In the genomic region with DNA sequence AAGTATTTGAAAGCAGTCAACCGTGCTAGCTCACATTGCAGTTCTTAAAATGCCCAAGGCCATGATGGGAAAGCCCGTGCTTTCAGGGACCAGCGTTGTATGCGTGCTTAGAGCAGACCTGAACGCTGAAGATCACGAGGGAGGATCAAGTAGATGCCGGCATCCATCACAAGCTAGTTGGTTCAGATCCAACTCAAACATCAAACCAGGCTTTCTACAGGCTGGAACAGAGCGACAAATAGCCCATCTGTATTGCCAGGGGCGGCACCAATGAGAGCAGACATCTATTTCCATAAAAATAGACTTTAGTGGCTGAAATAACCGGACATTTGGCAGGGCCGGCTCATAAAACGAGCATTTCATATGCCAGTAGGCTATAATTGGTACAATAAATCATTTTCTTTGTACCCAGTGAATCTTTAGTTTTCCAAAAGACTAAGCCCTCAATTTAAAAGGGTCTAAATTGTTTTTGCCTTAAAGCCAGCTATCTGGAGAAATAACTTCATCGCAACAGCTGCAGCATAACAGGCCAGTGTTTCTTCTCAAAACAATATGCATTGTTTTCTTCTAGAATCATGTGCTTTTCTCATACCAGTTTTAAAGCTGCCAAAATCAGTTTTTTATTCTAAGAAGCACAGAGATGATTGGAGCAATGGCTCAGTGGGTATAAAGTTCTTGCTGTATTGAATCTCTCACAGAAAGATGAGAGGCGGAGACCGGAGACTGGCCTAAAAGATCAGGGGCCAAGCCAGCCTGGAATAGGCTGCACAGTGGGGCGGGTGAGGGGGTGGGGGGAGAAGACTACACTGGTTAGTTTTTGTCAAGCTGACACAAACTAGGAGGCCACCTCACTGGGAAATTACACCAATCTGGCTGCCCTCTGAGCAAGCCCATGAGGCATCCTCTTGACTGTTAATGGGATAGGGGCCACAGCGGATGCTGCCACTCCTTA, we compare ENCODE assay signal across 7 mouse cellular contexts. TPM values are rescaled to one million over a fixed set of nuclear protein-coding genes. Genes with fewer than 3 reads are reported as not detected.
A peak's percentile ranks its signal among the peaks of the same experiment; 100 is the strongest.
DNase-seq lines count a peak whose midpoint lies in the region; ATAC-seq and TF ChIP-seq lines count a peak whose summit lies in the region.

No protein-coding gene starts in this region.

- no peak for TF ChIP-seq EP300 in liver, embryonic 14.5 days (IDR thresholded peaks at IDR 0.05; ENCODE audit: low read depth)

- H3K27ac ChIP-seq in lung, embryonic 14.5 days (ENCODE audit: low read depth), result no peak overlapping the region
- peak overlapping the region; percentile 24; the same call in 1 of the 2 replicates for H3K27ac ChIP-seq in embryonic facial prominence, embryonic 13.5 days
- peak overlapping the region; percentile 57; the same call in 1 of the 2 replicates for H3K27ac ChIP-seq in hindbrain, embryonic 14.5 days
- no peak overlapping the region for H3K27ac ChIP-seq in liver, embryonic 14.5 days
- H3K27ac ChIP-seq in stomach, embryonic 16.5 days (ENCODE audit: low read length), result peak overlapping the region; percentile 55; the same call in 1 of the 2 replicates

- ATAC-seq in lung, embryonic 14.5 days (ENCODE audit: insufficient read depth), result no peak
- ATAC-seq in embryonic facial prominence, embryonic 13.5 days (ENCODE audit: insufficient number of reproducible peaks, insufficient read depth, low FRiP score, low TSS enrichment, low read depth), result no peak
- ATAC-seq in hindbrain, embryonic 14.5 days (ENCODE audit: low FRiP score), result peak; percentile 76
- no peak for ATAC-seq in liver, embryonic 14.5 days (ENCODE audit: insufficient read depth)
- ATAC-seq in stomach, embryonic 16.5 days (ENCODE audit: insufficient read depth, low FRiP score), result peak; percentile 59

- no peaks in the 10 kb centered on the region for H3K4me1 ChIP-seq in lung, embryonic 14.5 days (ENCODE audit: insufficient read depth)
- H3K4me1 ChIP-seq in embryonic facial prominence, embryonic 13.5 days, result peaks cover 4% of the 10 kb centered on the region; the same call in 1 of the 2 replicates
- H3K4me1 ChIP-seq in hindbrain, embryonic 14.5 days (replicated peaks; ENCODE audit: control insufficient read depth, insufficient read depth, low read length), result peaks cover 11% of the 10 kb centered on the region; the same call in 1 of the 2 replicates
- H3K4me1 ChIP-seq in liver, embryonic 14.5 days (replicated peaks; ENCODE audit: control insufficient read depth in 2 of 2, insufficient read depth in 2 of 2, low read length in 1 of 2), result 0 out of 4 replicates have a peak, but pooled peaks cover 0 to 3% of the 10 kb centered on the region in 2 experiments
- no peaks in the 10 kb centered on the region for H3K4me1 ChIP-seq in stomach, embryonic 16.5 days (ENCODE audit: control insufficient read depth, insufficient read depth, low read length)

- H3K27me3 ChIP-seq in lung, embryonic 14.5 days (ENCODE audit: insufficient read depth, low read length), result no peaks in the 10 kb centered on the region
- no peaks in the 10 kb centered on the region for H3K27me3 ChIP-seq in embryonic facial prominence, embryonic 13.5 days
- H3K27me3 ChIP-seq in hindbrain, embryonic 14.5 days (ENCODE audit: control insufficient read depth, insufficient read depth, low read length), result no peaks in the 10 kb centered on the region
- H3K27me3 ChIP-seq in liver, embryonic 14.5 days (ENCODE audit: control insufficient read depth, insufficient read depth, low read length), result no peaks in the 10 kb centered on the region
- H3K27me3 ChIP-seq in stomach, embryonic 16.5 days (ENCODE audit: control insufficient read depth, insufficient read depth, low read length), result no peaks in the 10 kb centered on the region

- DNase-seq in lung, embryonic 14.5 days, result no peak
- no peak for DNase-seq in lung, postnatal 4 days
- DNase-seq in hindbrain, embryonic 14.5 days (ENCODE audit: low spot score), result peak; percentile 60
- DNase-seq in liver, embryonic 14.5 days (ENCODE audit: low read depth in 3 of 3, low spot score in 3 of 3), result no peak
- no peak for DNase-seq in thymus, postnatal 4 days

- H3K4me2 ChIP-seq in lung, embryonic 14.5 days, result peak overlapping the region; percentile 50
- H3K4me2 ChIP-seq in embryonic facial prominence, embryonic 13.5 days, result peak overlapping the region; percentile 59
- H3K4me2 ChIP-seq in hindbrain, embryonic 14.5 days (replicated peaks), result peak overlapping the region; percentile 59
- peak overlapping the region; percentile 25 for H3K4me2 ChIP-seq in liver, embryonic 14.5 days (ENCODE audit: low read depth)
- peak overlapping the region; percentile 51 for H3K4me2 ChIP-seq in stomach, embryonic 16.5 days (ENCODE audit: low read depth, low read length)

- H3K9me3 ChIP-seq in lung, embryonic 14.5 days (ENCODE audit: low read depth, low read length), result no peaks in the 10 kb centered on the region
- no peaks in the 10 kb centered on the region for H3K9me3 ChIP-seq in embryonic facial prominence, embryonic 13.5 days
- no peaks in the 10 kb centered on the region for H3K9me3 ChIP-seq in hindbrain, embryonic 14.5 days (ENCODE audit: control insufficient read depth, low read length)
- no peaks in the 10 kb centered on the region for H3K9me3 ChIP-seq in liver, embryonic 14.5 days (ENCODE audit: control insufficient read depth, low read length)
- no peaks in the 10 kb centered on the region for H3K9me3 ChIP-seq in stomach, embryonic 16.5 days (replicated peaks; ENCODE audit: control insufficient read depth, low read length)

- H3K4me3 ChIP-seq in lung, embryonic 14.5 days (ENCODE audit: low read depth, low read length), result peak overlapping the region; percentile 8; the same call in 1 of the 2 replicates
- H3K4me3 ChIP-seq in embryonic facial prominence, embryonic 13.5 days, result peak overlapping the region; percentile 33
- H3K4me3 ChIP-seq in hindbrain, embryonic 14.5 days (replicated peaks; ENCODE audit: low read length), result peak overlapping the region; percentile 23
- H3K4me3 ChIP-seq in liver, embryonic 14.5 days (ENCODE audit: insufficient read depth in 1 of 2, low read depth in 2 of 2, low read length in 2 of 2), result no peak overlapping the region
- peak overlapping the region; percentile 32 for H3K4me3 ChIP-seq in stomach, embryonic 16.5 days (replicated peaks; ENCODE audit: low read length)

- no peak overlapping the region for H3K9ac ChIP-seq in lung, embryonic 14.5 days
- H3K9ac ChIP-seq in embryonic facial prominence, embryonic 13.5 days, result peak overlapping the region; percentile 53; the same call in 1 of the 2 replicates
- H3K9ac ChIP-seq in hindbrain, embryonic 14.5 days, result peak overlapping the region; percentile 35
- H3K9ac ChIP-seq in liver, embryonic 14.5 days (replicated peaks), result no peak overlapping the region
- peak overlapping the region; percentile 21; the same call in 1 of the 2 replicates for H3K9ac ChIP-seq in stomach, embryonic 16.5 days (ENCODE audit: low read length)

- TF ChIP-seq CTCF in lung, embryonic 14.5 days (IDR thresholded peaks at IDR 0.05; ENCODE audit: low read depth), result no peak
- no peak; the same call in 1 of the 2 replicates for TF ChIP-seq CTCF in liver, embryonic 14.5 days (IDR thresholded peaks at IDR 0.05; ENCODE audit: low read depth)

- H3K36me3 ChIP-seq in lung, embryonic 14.5 days (ENCODE audit: insufficient read depth), result no peaks in the 10 kb centered on the region
- no peaks in the 10 kb centered on the region for H3K36me3 ChIP-seq in embryonic facial prominence, embryonic 13.5 days
- H3K36me3 ChIP-seq in hindbrain, embryonic 14.5 days (replicated peaks; ENCODE audit: control insufficient read depth, insufficient read depth), result no peaks in the 10 kb centered on the region
- no peaks in the 10 kb centered on the region for H3K36me3 ChIP-seq in liver, embryonic 14.5 days (replicated peaks; ENCODE audit: control insufficient read depth, insufficient read depth, low read depth)
- H3K36me3 ChIP-seq in stomach, embryonic 16.5 days (ENCODE audit: control insufficient read depth, insufficient read depth, low read length), result no peaks in the 10 kb centered on the region

- WGBS in lung, embryonic 14.5 days, result 59% methylated on average over 17 of the region's 17 CpGs
- 40% methylated on average over 17 of the region's 17 CpGs for WGBS in embryonic facial prominence, embryonic 13.5 days
- 27% methylated on average over 17 of the region's 17 CpGs for WGBS in hindbrain, embryonic 14.5 days
- 64% methylated on average over 17 of the region's 17 CpGs for WGBS in liver, embryonic 14.5 days (ENCODE audit: insufficient replicate concordance)
- 57% methylated on average over 17 of the region's 17 CpGs for WGBS in stomach, embryonic 16.5 days

RNA-seq across cellular contexts. Expression of gene Lrrc8b, which starts 14.9 kb away (rescaled TPM):
- 10.4 and 11.3 TPM in 2 replicates for polyA plus RNA-seq in lung, embryonic 14.5 days (2014; fragmentation: Nextera tagmentation; extraction: Ambion mirVana)
- polyA plus RNA-seq in embryonic facial prominence, embryonic 13.5 days (2015; fragmentation: Nextera tagmentation; extraction: Ambion mirVana), result 6.1 and 7.6 TPM in 2 replicates
- 23.0 and 26.1 TPM in 2 replicates for polyA plus RNA-seq in hindbrain, embryonic 14.5 days (2014; fragmentation: Nextera tagmentation; extraction: Ambion mirVana)
- polyA plus RNA-seq in liver, embryonic 14.5 days (2012; rRNA removed), result 3.2 and 3.5 TPM in 2 replicates
- polyA plus RNA-seq in liver, embryonic 14.5 days (2014; fragmentation: Nextera tagmentation; extraction: Ambion mirVana), result 3.8 and 4.8 TPM in 2 replicates
- 5.4 and 6.0 TPM in 2 replicates for polyA plus RNA-seq in stomach, embryonic 16.5 days (2015; fragmentation: Nextera tagmentation; extraction: Ambion mirVana)

Comparison
In these comparisons a context has a peak if more than half of its experiments do, and no peak if none do; other contexts are left out.
1. ATAC-seq: peak in hindbrain, embryonic 14.5 days (single experiment) and stomach, embryonic 16.5 days (single experiment); none in lung, embryonic 14.5 days (single experiment), embryonic facial prominence, embryonic 13.5 days (single experiment) and liver, embryonic 14.5 days (single experiment).
2. H3K27ac ChIP-seq: peak in embryonic facial prominence, embryonic 13.5 days (single experiment), hindbrain, embryonic 14.5 days (single experiment) and stomach, embryonic 16.5 days (single experiment); none in lung, embryonic 14.5 days (single experiment) and liver, embryonic 14.5 days (single experiment).
3. H3K4me3 ChIP-seq: peak in lung, embryonic 14.5 days (single experiment), embryonic facial prominence, embryonic 13.5 days (single experiment), hindbrain, embryonic 14.5 days (single experiment) and stomach, embryonic 16.5 days (single experiment); none in liver, embryonic 14.5 days (0 of 2).
4. H3K9ac ChIP-seq: peak in embryonic facial prominence, embryonic 13.5 days (single experiment), hindbrain, embryonic 14.5 days (single experiment) and stomach, embryonic 16.5 days (single experiment); none in lung, embryonic 14.5 days (single experiment) and liver, embryonic 14.5 days (single experiment).
5. Peak in every context shown above with its lines, with median percentiles within 50 percentile points of each other: H3K4me2 ChIP-seq.